Mouse (Mus musculus) ES-Bruce4 (cell line): ENCODE measurements around the gene Dnajc17.

Experiments
- CTCF ChIP-seq: IDR thresholded peaks from one replicate; pipeline ENCODE4 v1.8.1; 2011; ENCODE audit warnings: low read depth, low read length
- EP300 ChIP-seq: IDR thresholded peaks from 2 replicates; pipeline ENCODE4 v1.6.1; 2011; ENCODE audit warnings: low read depth, low read length; ENCODE audit not compliant: insufficient read depth
- POLR2A ChIP-seq: IDR thresholded peaks from one replicate; pipeline ENCODE4 v1.8.1; 2011; ENCODE audit warnings: low read length; ENCODE audit not compliant: insufficient read depth

DNA sequence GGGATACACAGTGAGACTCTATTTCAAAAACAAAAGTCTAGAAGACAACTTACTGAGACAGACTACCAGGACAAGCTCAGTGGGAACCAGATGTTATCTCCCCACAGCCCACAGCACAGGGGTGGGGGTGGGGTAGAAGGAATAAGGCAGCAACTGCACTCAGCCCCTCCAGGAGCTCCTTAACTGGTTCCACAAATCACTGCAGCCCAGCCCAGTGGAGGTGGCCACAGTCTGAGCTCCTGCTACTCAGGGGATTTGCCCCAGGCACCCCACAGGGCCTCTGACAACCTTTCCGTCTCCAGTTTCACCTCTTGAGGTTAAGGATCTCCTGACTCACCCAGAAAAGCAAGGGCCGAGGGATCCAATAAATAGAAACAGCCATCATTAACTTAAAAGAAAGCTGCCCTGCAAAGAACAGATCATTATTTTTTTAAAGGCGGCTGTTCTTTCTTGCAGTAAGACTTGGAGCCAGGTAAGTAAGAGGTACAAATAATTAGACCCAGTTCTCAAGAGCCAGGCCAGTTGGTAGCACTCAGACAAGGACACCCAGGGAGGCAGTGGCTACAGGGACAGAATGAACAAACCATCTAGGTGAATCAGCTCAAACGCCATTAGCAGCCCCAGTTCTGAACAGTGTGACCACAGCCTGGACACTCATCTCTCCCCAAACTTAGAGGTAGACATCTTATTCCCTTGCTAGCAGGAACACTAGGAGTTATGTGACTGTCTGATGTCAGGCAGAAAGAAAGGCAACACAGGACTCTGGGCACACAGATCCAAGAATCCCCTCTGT, 12.1 kb downstream of the Dnajc17 start:
- TF ChIP-seq CTCF (no peak), EP300 (no peak), POLR2A (no peak)
